Mouse (Mus musculus): Measurements from ENCODE around the gene Pla1a. TPM values are rescaled to one million over a fixed set of nuclear protein-coding genes. Genes with fewer than 3 reads are reported as not detected.

Pla1a gene
- total RNA-seq, 2 experiments from 2014 or later: 0.61 to 1.1 TPM

GRCm38 (mm10) chr16:38369992-38370484 lies 62.9 kb downstream of the Pla1a start:
- no peak for DNase-seq (ENCODE audit: low spot score in 2 of 2)

- DNase-seq (ENCODE audit: low spot score in 2 of 2): no peak
Observed at GRCm38 (mm10) chr16:38369431-38369830, 63.5 kb downstream of the Pla1a start.

DNA sequence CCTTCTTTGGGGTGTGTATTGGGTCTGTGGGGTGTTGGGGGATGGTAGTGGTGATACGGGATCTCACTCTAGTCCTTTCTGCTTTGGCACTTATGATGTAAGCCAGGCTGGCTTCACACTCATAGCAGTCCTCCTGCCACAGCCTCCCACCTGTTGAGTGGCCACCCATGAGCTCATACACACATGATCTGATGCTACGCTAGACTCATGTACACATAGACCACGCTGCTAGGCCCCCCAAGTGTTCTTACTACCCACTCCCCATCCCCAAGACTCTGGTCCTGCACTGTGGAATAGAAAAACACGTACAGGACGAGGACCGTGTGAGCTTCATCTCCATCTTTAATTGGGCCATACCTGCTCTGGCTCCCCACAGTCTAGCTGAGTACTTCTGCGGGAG lies 63.9 kb downstream of the Pla1a start:
- DNase-seq (ENCODE audit: low spot score in 2 of 2): no peak

GRCm38 (mm10) chr16:38368336-38368735 lies 64.6 kb downstream of the Pla1a start:
- peak; percentile 65 to 73 for DNase-seq (ENCODE audit: low spot score in 2 of 2)

DNA sequence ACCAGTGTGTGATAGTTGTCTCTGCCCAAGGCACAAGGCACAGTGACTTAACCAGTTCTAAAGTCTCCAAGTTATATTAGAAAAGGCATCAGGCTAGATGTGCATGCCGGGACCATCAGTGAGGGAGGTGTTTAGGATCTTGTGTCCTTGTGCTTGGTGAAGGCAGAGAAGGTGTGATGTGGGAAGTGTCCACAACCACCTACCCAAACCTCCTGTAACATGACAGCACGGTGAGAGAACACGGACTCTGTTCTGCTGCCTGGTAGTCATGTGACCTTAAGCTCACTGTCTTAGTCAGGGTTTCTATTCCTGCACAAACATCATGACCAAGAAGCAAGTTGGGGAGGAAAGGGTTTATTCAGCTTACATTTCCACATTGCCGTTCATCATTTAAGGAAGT lies 66.7 kb downstream of the Pla1a start:
- DNase-seq (ENCODE audit: low spot score in 2 of 2): no peak

DNA sequence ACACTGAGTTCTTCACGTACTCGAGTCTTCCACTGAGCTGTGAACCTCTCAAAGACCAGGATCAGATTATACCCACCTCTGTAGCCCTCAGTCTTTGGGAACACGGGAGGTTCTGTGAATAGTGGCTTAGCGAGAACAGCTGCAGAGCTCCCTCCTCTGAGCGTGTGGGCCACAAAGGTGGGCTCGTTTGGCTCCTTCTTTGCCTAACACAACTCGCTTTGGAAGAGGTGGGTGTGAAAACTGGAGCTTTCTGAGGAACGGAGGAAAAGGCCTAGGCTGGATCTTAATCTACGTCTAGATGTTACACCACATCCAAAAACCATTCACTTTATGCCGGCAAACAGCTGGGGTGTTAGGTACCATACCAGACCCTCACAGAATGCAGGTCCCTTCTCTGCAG lies 67.6 kb downstream of the Pla1a start:
- DNase-seq (ENCODE audit: low spot score in 2 of 2): no peak

DNA sequence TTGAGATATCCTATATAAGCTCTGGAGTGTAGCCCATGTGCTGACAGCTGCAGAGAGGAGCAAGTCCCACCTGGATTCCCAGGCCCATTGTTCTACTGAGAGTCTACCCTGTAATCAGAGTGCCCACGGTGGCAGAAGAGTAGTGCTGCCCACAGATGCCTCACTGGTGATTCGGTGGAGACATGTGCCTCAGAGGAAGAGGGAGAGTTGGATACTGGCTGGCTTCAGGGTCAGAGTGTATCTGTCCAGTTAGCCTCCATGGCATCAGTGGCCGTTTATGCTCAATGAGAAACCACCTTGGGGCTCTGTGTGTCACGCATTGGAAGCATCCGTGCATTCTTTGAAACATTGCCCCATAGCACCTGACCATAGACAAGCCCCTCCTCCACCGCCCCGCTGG lies 69.3 kb downstream of the Pla1a start:
- DNase-seq (ENCODE audit: low spot score in 2 of 2): no peak

DNA sequence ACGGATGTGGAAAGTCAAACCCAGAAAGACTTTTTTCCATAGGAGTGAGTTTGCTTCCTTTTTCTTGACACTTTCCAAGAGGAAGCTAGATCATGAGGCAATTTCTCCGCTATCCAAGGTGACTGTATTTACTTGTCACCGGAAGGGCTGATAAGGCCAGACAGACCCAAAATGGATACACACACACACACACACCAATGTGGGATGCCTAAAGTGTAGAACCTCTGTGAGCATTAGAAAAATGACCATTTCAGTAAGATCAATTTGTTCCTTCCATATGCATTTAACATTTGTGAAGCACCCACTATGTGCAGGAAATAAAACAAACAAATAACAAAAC lies 69.7 kb downstream of the Pla1a start:
- no peak for DNase-seq (ENCODE audit: low spot score in 2 of 2)

GRCm38 (mm10) chr16:38362493-38363255 lies 70.3 kb downstream of the Pla1a start:
- DNase-seq (ENCODE audit: low spot score in 2 of 2): no peak

GRCm38 (mm10) chr16:38361933-38362332 lies 71.0 kb downstream of the Pla1a start, which contains the start of gene Popdc2:
TSS of gene Popdc2 (plus strand) at chr16:38362209.
- no peak for DNase-seq (ENCODE audit: low spot score in 2 of 2)

- DNase-seq (ENCODE audit: low spot score in 2 of 2): no peak
Observed at GRCm38 (mm10) chr16:38360317-38360716, 72.6 kb downstream of the Pla1a start.

GRCm38 (mm10) chr16:38359857-38360256 lies 73.1 kb downstream of the Pla1a start:
- DNase-seq (ENCODE audit: low spot score in 2 of 2): no peak

GRCm38 (mm10) chr16:38359241-38359640 lies 73.7 kb downstream of the Pla1a start:
- no peak for DNase-seq (ENCODE audit: low spot score in 2 of 2)

GRCm38 (mm10) chr16:38358256-38358812 lies 74.6 kb downstream of the Pla1a start:
- no peak for DNase-seq (ENCODE audit: low spot score in 2 of 2)

DNA sequence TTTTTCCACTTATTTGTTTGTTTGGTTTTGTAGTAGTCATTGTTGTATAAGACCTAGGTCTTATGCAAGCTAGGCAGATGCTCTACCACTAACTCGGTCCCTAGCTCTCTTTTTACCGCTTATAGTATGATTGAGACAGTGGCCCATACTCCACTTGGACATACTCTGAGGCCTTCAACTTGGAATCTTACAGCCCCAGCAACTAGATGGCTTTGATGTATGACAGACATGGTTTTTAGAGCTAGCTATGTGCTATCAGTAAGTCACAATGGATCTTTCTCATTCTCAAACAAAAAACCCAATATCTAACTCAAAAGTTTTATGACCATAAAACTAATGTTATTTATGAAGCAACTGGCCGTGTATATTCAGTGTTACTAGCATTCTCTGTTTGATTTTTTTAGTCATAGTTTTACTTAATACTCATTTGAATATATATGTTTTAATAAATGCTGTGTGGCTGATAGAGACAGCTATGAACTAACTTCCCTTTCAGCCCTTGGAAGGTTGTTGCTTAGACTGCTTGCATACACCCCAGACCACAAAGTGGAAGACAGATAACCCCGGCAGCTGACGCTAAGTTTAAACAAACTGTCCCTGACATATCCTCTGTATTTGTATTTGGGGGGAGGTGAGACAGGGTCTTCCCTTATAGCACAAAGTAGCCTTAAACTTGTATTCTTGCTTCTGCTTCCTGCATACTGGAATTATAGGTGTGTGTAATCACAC lies 78.6 kb downstream of the Pla1a start:
- no peak for DNase-seq (ENCODE audit: low spot score in 2 of 2)

DNA sequence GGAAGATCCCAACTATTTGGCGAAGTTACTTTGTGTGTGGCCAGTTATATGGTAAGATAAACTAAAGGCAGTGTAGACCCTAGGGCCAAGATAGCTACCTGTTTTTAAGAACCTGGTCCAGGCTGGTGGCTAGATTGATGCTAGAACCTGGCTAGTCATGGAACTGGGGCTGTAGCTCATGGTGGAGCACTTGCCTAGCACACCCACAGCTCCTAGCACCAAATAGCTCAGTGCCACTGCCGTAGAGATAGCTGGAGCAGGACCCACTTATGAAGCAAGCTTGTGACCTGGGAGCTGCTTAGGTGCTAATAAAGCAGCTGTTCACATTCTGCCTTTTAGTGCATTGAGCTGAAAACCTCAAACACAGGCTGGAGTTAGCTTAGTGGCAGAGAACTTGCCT lies 79.3 kb downstream of the Pla1a start:
- no peak for DNase-seq (ENCODE audit: low spot score in 2 of 2)

- DNase-seq (ENCODE audit: low spot score in 2 of 2): no peak
Observed at GRCm38 (mm10) chr16:38352851-38353250, 80.1 kb downstream of the Pla1a start.

DNA sequence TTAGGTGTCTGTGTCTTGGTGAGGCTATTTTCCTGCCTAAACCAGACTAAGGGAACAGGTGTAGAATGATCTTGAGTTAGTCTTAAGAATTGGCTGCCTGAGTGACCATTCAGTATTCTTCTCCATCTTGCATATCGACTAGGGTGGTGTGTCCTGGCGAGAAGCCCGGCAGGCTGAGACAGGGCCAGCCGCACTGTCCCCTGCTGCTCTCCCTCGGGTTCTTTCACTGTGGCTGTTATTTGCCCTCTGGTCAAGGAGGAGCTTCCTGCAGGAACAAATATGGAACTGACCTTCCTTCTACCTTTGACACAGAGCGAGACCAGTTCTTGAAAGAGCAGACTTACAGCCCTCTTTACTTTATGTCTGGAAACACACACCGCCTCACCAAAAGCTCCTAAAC lies 80.9 kb downstream of the Pla1a start:
- DNase-seq (ENCODE audit: low spot score in 2 of 2): no peak

DNA sequence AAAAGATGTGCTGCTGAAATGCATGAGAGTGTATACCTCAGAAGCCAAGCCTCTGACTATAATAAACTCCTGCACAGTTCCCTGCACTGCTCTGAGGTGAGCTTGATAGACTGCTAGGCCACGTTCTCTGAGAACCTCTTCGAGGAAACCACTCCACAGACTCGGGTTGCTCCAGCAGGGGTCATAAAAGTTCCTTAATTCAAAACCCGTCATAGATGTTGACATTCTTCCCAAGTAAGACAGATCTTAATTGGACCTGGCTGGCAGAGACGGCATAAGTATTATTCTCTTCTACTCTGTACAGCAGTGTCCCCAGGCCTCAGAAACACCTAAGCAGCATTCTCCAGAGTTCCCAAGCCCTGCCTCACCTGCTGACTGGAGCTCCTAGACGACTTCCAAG lies 82.0 kb downstream of the Pla1a start:
- no peak for DNase-seq (ENCODE audit: low spot score in 2 of 2)

GRCm38 (mm10) chr16:38350361-38350855 lies 82.5 kb downstream of the Pla1a start:
- DNase-seq (ENCODE audit: low spot score in 2 of 2): no peak

GRCm38 (mm10) chr16:38349881-38350280 lies 83.1 kb downstream of the Pla1a start:
- DNase-seq (ENCODE audit: low spot score in 2 of 2): no peak

- DNase-seq (ENCODE audit: low spot score in 2 of 2): no peak
Observed at GRCm38 (mm10) chr16:38348217-38348761, 84.7 kb downstream of the Pla1a start.

Data from layer of hippocampus, adult 18-20 months (tissue).